Mouse (Mus musculus): ENCODE measurements around the gene Aebp2.

The Aebp2 gene

DNA sequence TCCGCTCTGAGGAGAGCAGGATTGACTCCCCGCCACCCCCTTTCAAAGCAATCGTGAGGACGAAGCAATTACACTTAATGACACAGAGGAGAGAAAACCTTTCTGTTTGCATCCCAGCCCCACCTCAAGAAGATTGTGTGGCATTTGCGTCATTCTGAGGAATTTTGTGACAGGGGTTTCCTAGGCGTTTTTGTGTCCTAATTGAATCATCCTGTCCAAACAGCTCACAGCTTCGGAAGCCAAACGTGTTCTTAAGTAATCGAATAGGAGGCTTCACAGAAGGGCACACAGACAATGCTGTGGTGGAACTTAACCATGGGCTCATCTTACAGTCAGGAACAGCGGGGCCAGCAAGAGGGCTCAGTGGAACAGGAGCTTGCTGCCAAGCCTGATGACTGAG lies 15.9 kb upstream of the Aebp2 start:
- ATAC-seq (ENCODE audit: low TSS enrichment), result no peak

DNA sequence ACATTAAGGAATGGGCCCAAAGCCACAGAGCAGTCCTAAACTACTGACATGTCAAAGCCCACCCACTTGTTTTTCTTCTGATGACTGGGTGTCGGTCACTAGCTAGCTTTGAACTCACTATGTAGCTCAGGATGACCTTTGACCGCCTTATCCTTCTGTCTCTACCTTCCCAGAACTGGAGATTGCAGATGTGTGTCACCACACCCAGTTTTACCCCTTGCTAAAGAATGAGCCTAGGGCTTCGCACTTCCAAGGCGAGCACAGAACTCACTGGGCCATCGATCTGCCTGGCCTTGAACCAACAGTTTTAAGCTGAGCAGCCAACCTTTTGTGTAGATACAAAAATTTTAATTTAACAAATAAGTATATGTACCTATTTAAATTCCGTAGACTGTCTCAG lies 13.8 kb upstream of the Aebp2 start:
- no peak for ATAC-seq (ENCODE audit: low TSS enrichment)

- ATAC-seq (ENCODE audit: low TSS enrichment), result peak; percentile 58; the same call in 1 of the 2 replicates
These were observed 12.9 kb upstream of the Aebp2 start for GRCm38 (mm10) chr6:140609533-140609932.

- ATAC-seq (ENCODE audit: low TSS enrichment), result no peak
These were observed 12.3 kb upstream of the Aebp2 start for GRCm38 (mm10) chr6:140610117-140610516.

DNA sequence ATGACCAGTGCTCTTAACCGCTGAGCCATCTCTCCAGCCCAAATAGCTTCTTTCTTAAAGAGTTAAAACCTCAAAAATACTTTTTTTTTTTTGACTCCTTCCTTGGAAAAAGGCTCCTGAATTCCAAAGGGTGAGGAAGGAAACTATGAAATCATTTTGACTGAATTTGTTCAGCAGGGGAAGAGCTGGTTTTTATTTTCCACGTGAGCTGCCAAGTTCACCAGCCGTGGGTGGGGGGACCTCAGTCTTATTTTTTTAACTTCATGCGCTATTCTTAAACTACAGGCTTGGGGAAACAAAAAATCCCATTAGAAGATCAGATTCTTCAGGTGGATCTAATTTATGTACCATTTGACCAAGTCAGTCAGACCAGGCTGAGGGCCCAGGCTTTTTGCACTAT lies 11.2 kb upstream of the Aebp2 start:
- no peak for ATAC-seq (ENCODE audit: low TSS enrichment)

GRCm38 (mm10) chr6:140611893-140612473 lies 10.5 kb upstream of the Aebp2 start:
- ATAC-seq (ENCODE audit: low TSS enrichment), result no peak

- ATAC-seq (ENCODE audit: low TSS enrichment), result no peak
These were observed 8.6 kb upstream of the Aebp2 start for GRCm38 (mm10) chr6:140613822-140614221.

DNA sequence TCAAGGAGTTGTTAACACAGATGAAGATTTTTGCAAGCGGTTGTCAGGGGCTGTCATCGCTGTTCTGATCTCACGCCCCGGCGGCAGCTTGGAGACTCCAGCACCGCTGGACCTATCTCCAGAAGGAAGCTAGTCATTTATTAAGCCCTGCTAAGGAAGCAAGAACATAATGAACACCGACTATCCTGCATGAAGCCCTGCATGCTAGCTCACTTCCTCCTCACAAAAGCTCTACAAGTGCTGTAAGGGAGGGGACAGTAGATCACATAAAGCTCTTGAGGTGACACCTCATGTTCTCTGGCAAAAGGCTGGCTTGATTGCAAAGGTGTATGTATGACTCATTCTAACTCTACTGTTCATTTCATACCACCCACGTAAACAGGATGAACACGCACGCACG lies 7.8 kb upstream of the Aebp2 start:
- ATAC-seq (ENCODE audit: low TSS enrichment), result no peak

DNA sequence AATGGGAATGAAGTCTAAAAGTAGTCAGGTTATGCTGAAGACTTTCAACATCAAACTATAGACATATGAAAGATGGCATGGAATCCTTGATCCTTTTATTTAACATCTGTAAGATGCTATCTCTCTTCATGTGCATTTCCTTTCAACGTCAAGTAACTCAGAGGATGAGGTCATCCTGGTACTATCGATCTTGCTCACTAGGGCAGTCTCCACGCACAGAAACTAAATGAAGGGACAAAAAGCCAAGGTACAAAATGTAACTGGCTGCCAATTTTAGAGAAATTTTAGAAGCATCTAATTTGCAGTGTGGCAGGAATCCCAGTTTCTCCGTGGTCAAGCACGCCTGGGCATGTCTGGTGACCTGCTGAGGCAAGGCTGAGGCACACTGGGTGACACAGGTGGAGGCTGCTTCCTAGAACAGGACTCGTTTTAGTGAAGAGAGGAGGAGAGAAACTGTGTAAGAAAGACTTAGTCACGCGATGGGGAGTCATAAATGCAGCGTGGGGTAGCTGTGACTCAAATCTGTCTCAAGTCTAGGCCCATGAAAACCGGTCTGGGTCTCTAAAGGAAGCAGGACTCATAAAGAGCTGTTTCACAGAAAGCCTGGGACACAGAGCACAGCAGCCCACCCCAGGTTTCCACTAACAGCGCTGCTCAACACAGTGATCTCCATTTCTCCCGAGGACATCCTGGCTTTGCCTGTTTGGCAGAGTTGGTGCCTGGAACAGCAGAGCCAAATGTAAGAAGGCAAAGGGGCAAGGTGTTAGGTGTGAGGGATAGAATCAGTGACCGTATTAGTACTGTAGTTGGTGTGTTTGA lies 1.7 kb upstream of the Aebp2 start:
- ATAC-seq (ENCODE audit: low TSS enrichment), result no peak; the same call in 1 of the 2 replicates

DNA sequence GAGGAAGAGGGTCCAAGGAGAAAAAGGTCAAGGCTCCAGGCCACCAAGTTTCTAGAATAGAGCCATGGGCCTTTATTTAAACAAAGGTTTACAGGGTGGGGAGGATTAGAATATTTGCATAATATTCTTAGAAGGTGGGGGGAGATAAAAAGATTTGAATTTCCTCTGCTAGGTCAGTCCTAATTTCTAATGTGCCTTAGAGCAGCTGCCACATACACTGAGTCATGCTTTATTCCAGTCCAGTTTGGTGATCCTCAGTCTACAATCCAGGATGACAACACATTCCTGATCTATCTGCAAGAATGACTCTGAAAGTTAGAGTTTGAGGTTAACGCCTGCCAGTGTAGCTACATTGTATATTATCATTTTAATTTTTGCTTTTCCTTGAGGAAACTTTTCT lies 841 bp upstream of the Aebp2 start:
- ATAC-seq (ENCODE audit: low TSS enrichment), result no peak

DNA sequence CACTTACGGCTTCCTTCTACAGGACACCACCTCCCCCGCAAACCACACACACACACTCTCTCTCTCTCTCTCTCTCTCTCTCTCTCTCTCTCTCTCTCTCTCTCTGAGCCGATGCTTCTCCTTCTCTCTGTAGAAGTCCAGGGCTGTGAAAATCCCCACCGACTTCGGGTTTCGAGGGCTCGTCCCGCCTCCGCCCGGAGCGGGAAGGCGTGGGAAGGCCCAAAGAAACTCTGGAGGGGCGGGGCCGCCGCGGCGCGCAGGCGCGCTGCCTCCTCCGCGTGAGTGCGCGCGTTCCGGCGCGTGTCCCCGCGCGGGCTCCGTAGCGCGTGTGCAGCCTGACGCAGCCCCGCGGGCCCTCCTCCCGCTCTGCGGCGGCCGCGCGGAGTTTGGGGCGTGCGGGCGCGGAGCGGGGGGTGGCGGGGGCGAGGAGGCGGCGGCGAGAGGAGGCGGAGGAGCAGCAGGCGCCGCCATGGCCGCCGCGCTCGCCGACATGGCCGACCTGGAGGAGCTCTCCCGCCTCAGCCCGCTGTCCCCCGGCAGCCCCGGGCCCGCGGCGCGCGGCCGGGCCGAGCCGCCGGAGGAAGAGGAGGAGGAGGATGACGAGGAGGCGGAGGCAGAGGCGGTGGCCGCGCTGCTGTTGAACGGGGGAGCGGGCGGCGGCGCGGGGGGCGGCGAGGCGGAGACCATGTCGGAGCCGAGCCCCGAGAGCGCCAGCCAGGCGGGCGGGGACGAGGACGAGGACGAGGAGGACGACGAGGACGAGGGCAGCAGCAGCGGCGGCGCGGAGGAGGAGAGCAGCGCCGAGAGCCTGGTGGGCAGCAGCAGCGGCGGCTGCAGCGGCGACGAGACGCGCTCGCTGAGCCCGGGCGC lies 998 bp downstream of the Aebp2 start:
- peak; percentile 66 for ATAC-seq (ENCODE audit: low TSS enrichment)

GRCm38 (mm10) chr6:140624096-140625051 lies 1.9 kb downstream of the Aebp2 start:
- ATAC-seq (ENCODE audit: low TSS enrichment), result no peak; the same call in 1 of the 2 replicates

- peak; percentile 36 for ATAC-seq (ENCODE audit: low TSS enrichment)
These were observed 6.9 kb downstream of the Aebp2 start for GRCm38 (mm10) chr6:140629176-140629859.

DNA sequence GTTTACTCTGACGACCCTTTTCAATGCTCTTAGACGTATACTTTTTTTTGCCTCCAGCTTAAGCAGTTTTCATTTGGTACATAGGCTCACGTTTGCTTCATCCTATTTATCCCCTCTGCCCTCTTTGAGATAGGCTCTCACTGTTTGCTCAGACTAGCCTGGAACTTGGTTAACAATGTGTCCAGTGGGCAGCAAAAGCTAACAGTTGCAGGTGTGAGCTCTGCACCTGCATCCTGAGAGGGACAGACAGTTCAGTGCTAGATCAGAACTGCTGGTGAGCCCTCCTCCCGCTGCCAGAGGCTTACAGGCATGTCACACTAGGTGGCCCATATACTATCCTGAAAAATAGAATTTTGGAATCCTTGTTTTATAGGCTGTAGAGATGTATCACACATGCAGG lies 7.8 kb downstream of the Aebp2 start:
- no peak for ATAC-seq (ENCODE audit: low TSS enrichment)

DNA sequence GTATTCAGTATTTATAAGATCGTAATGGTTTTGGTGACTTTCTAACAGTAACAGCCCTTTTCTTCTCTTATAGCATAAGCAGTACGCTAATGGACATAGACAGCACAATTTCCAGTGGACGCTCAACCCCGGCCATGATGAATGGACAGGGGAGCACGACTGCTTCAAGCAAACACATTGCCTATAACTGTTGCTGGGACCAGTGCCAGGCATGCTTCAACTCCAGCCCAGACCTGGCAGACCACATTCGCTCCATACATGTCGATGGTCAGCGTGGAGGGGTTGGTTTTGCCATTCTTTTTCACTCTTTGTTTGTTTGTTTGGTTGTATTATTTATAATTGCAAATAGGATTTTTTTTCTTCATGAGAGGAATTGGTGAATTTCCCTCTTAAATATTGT lies 11.2 kb downstream of the Aebp2 start:
- no peak for ATAC-seq (ENCODE audit: low TSS enrichment)

DNA sequence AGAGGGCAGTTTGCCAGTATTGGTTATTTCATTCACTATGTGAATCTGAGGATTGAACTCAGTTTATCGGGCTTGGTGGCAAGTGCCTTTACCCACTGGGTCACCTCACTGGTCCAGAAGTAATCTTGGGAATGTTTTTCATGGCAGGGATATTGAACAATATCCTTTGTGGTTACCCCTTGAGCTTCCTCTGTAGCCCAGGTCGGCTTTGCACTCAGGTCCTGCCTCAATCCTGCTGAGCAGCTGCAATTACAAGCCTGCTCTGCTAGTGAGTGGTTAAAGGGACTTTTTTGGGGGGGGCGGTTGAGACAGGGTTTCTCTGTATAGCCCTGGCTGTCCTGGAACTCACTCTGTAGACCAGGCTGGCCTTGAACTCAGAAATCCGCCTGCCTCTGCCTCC lies 13.8 kb downstream of the Aebp2 start:
- ATAC-seq (ENCODE audit: low TSS enrichment), result no peak

DNA sequence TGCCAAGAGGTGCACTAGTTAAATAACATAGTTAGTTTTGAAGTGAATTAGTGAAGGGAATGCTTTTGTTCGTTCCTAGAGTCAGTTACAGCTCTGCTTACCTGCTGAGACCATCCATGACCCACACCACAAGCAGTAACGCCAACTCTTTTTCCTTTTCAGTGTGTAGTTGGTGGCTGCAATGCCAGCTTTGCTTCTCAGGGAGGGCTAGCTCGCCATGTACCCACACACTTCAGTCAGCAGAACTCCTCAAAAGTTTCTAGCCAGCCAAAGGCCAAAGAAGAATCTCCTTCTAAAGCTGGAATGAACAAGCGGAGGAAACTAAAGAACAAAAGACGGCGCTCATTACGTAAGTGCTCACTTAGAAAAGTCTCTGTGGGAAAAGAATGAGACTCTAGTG lies 19.5 kb downstream of the Aebp2 start:
- peak; percentile 60 for ATAC-seq (ENCODE audit: low TSS enrichment)

- ATAC-seq (ENCODE audit: low TSS enrichment), result no peak
These were observed 20.2 kb downstream of the Aebp2 start for GRCm38 (mm10) chr6:140642655-140643054.

DNA sequence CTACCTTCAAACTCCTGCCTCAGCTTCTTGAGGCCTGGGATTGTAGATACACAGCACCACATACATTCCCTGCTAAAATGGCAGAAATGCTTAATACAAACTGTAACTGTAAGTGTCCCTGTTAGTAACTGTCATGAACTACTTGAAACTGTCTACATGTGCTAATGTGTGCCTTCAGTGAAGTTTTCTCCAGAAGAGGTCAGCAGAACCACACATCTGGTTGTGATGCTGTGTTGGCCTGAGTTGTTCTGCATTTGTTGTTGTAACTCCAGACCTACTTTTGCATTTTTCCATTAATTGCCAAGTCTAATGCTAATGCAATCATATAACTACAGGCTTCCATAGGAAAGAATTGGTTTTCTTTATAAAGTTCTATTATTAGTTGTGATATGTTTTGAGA lies 23.5 kb downstream of the Aebp2 start:
- ATAC-seq (ENCODE audit: low TSS enrichment), result no peak

DNA sequence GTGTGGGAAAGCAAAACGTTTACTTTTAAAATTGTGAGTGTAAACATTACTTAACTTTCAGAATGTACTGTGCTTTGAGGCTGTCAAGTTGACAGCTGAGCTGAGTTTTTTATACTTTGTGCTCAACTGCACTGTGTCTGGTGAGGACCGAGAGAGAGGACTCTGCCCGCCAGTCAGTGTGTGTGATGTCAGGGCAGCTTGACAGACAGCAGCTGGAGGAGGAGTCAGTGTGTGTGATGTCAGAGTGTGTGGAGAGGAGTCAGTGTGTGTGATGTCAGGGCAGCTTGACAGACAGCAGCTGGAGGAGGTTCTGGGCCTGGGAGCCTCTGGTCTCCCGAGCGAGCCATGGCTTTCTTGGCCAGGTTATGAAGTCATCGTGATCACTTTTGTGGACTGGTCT lies 24.4 kb downstream of the Aebp2 start:
- ATAC-seq (ENCODE audit: low TSS enrichment), result peak; percentile 32; the same call in 1 of the 2 replicates

- ATAC-seq (ENCODE audit: low TSS enrichment), result no peak
These were observed 27.3 kb downstream of the Aebp2 start for GRCm38 (mm10) chr6:140649812-140650211.

Data from frontal cortex, adult (tissue).